In the genomic region with DNA sequence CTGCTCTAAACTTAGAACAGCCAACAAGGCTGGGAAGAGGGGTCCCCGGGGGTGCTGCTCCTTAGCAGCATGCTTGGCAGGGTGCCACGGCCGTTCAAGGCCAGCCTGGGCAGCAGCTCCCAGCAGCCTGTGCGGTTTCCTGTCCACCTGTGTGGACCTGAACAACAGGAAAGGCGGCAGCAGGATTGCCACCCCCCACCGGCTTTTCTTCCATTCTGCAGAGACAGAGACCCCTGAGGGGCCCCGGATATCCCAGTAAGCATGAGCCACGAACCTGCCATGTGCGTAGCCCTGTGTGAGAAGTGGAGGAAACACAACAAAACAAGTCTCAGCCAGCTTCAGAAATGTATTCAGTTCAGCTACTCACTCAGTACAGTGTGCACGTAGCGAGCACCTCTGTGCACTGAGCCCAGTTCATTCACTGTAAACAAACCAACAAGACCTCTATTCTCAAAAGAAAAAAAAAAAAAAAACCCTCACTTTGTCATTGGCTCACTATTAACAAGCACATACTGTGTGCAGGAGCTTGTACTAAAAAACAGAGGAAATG, we compare ENCODE assay signal across 8 mouse cellular contexts.
DNase-seq lines count a peak whose midpoint lies in the region; ATAC-seq and TF ChIP-seq lines count a peak whose summit lies in the region.

No protein-coding gene starts in this region.

- WGBS in intestine, embryonic 16.5 days, result 53% methylated on average over 11 of the region's 11 CpGs
- 42% methylated on average over 11 of the region's 11 CpGs for WGBS in midbrain, embryonic 15.5 days

- peak overlapping the region; percentile 19; the same call in 1 of the 2 replicates for H3K4me3 ChIP-seq in gastrocnemius, adult 2 months
- no peak overlapping the region for H3K4me3 ChIP-seq in intestine, embryonic 16.5 days (ENCODE audit: low read length)
- H3K4me3 ChIP-seq in midbrain, embryonic 15.5 days, result no peak overlapping the region

- peaks cover 53% of the 10 kb centered on the region for H3K4me1 ChIP-seq in intestine, embryonic 16.5 days (ENCODE audit: control insufficient read depth, insufficient read depth, low read length)
- peaks cover 32% of the 10 kb centered on the region for H3K4me1 ChIP-seq in midbrain, embryonic 15.5 days

- no peak for TF ChIP-seq CTCF in gastrocnemius, adult 2 months (IDR thresholded peaks at IDR 0.05)

- no peak overlapping the region; the same call in 1 of the 2 replicates for H3K9ac ChIP-seq in intestine, embryonic 16.5 days (ENCODE audit: low read depth, low read length)
- no peak overlapping the region for H3K9ac ChIP-seq in midbrain, embryonic 15.5 days

- H3K9me3 ChIP-seq in intestine, embryonic 16.5 days (ENCODE audit: control insufficient read depth, low read length), result no peaks in the 10 kb centered on the region
- H3K9me3 ChIP-seq in midbrain, embryonic 15.5 days, result no peaks in the 10 kb centered on the region

- peak; percentile 68 for DNase-seq in gastrocnemius, adult 2 months
- DNase-seq in gastrocnemius, adult 18-20 months (ENCODE audit: low spot score), result no peak
- peak; percentile 50 for DNase-seq in urinary bladder, postnatal 14 days (ENCODE audit: low spot score)
- DNase-seq in urinary bladder, postnatal 25 days (ENCODE audit: low spot score), result no peak
- no peak for DNase-seq in cerebellum, adult 18-20 months
- no peak for DNase-seq in urinary bladder, adult 2 months (ENCODE audit: low spot score)

- no peaks in the 10 kb centered on the region for H3K36me3 ChIP-seq in intestine, embryonic 16.5 days (ENCODE audit: control insufficient read depth, insufficient read depth, low read length)
- H3K36me3 ChIP-seq in midbrain, embryonic 15.5 days (replicated peaks), result no peaks in the 10 kb centered on the region

- intact Hi-C loops in gastrocnemius, adult 2 months (cut with DNase I), result no loop called here

- peak overlapping the region; percentile 90 for H3K27ac ChIP-seq in gastrocnemius, adult 2 months
- peak overlapping the region; percentile 88 for H3K27ac ChIP-seq in intestine, embryonic 16.5 days (ENCODE audit: low read length)
- H3K27ac ChIP-seq in midbrain, embryonic 15.5 days, result peak overlapping the region; percentile 64; the same call in 1 of the 2 replicates

- H3K27me3 ChIP-seq in intestine, embryonic 16.5 days (replicated peaks; ENCODE audit: control insufficient read depth, insufficient read depth, low read length), result no peaks in the 10 kb centered on the region
- H3K27me3 ChIP-seq in midbrain, embryonic 15.5 days (replicated peaks), result no peaks in the 10 kb centered on the region

- no peak overlapping the region for H3K4me2 ChIP-seq in intestine, embryonic 16.5 days (ENCODE audit: low read depth, low read length)
- H3K4me2 ChIP-seq in midbrain, embryonic 15.5 days, result no peak overlapping the region

- peak; percentile 22; the same call in 1 of the 2 replicates for ATAC-seq in intestine, embryonic 16.5 days
- no peak for ATAC-seq in midbrain, embryonic 15.5 days (replicated peaks)

Comparison
In these comparisons a context has a peak if more than half of its experiments do, and no peak if none do; other contexts are left out.
1. DNase-seq: peak in gastrocnemius, adult 2 months (single experiment) and urinary bladder, postnatal 14 days (single experiment); none in gastrocnemius, adult 18-20 months (single experiment), urinary bladder, postnatal 25 days (single experiment), cerebellum, adult 18-20 months (0 of 2) and urinary bladder, adult 2 months (single experiment).
2. Peak in every context shown above with its lines, with median percentiles within 50 percentile points of each other: H3K27ac ChIP-seq.